Mouse (Mus musculus) adipocyte (in vitro differentiated cells): ENCODE results near the gene Primpol.
A peak's percentile ranks its signal among the peaks of the same experiment; 100 is the strongest.

Experiments
- DNase-seq: peaks from one replicate; pipeline ENCODE4 v3.0.0-alpha.2; 2016; ENCODE audit warnings: low spot score

Gene Primpol

GRCm38 (mm10) chr8:46616879-46617689 is at the start of gene Primpol, which contains the start of gene Casp3:
TSS of gene Primpol (minus strand) at chr8:46617212.
TSS of gene Casp3 (plus strand) at chr8:46617291.
- peak; percentile 96 for DNase-seq

GRCm38 (mm10) chr8:46655919-46656318 is 38.9 kb upstream of the Primpol start:
- DNase-seq = no peak

DNA sequence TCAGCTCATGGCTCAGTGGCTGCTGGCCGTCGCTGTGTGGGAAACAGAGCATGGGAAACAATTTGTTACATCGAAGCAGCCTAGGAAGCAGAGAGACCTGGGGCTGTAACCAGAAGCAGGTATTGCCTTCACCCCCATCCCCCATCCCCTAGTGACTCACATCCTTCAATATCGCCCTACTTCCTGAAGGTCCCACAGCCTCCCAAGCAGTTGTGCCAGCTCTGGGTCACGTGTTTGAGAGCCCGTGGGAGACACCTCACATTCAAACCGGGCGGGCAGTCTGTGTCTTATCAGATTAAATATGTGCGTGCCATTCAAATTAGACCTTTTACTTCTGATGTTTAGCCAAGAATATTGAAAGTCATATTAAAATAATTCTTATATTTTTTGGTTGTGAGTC is 34.9 kb upstream of the Primpol start:
- DNase-seq = no peak

DNA sequence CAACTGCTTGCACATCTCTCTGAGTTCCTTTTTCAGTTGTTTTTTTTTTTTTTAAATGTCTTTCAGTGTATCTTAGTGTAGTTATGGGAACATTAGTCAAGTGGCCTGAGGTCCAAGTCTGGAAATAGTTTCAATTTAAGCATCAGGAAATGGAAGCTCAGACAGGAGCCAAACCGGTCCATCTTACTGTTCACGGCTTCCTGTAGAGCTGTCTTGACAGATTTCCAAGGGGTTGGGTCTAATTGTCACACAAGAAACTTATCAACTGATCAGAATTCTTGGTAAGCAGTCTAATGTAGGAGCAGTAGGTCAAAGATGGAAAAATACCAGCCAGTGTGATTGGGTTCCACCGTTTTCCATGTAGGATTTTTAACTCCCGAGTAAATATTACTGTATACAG is 31.4 kb upstream of the Primpol start:
- no peak for DNase-seq

- no peak for DNase-seq
These were observed 24.3 kb upstream of the Primpol start for GRCm38 (mm10) chr8:46641272-46641671.

DNA sequence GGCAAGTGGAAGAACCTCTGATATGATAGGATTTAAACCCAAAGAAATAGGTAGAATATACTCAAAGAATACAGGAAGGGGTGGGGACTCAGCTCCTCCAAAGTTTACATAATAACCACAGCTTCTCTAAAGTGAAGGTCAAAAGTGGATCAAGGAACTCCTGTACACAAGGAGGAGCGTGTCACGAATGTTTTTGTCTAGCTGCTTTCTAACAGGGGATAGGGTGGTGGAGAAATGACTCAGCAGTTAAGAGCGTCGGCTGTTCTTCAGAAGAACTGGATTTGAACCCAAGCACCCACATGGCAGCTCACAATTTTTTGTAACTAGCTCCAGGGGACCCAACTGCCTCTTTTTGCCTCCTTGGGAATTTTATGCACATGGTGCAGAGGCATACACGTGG is 22.8 kb upstream of the Primpol start:
- peak; percentile 40 for DNase-seq

DNA sequence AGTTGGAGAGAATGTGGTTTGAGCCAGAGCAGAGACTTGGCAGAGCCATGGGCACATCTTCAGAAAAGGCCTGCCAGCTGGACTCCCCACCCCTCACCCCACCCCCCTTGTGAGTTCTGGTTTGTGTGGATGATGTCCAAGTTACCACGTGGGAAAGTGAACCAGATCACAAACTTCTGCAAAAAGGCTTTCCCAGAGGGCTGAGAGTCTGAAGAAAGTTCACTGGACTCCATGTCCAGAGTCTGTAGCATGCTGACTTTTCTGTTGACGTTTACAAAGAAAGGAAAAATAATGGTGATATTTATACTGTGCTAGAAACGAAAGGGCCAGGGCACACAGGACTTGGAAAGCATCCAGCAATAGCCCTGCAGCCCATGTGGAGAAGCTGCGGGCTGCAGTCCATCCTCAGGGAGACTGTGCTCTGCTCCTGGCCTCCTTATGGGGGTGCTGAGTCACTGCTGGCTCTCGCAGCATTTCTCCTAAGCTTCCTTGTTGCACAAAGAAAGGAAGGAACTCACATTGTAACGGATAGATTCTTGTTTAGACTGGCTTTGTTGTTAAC is 22.1 kb upstream of the Primpol start:
- peak; percentile 96 for DNase-seq

DNA sequence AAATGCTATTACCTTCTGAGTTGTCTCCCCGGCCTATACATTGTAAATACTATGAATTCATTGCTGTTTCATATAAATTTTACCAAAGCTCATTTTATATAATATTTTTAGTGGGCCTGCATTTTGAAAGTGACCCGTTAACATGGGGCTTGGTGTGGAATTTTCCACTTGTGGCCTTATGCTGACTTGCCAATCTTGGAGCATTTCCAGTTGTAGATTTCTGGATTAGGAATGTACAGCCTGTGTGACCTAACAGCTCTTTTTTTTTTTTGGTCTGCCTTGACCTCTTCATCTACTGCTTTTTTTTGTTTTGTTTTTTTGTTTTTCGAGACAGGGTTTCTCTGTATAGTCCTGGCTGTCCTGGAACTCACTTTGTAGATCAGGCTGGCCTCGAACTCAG is 13.9 kb upstream of the Primpol start:
- peak; percentile 52 for DNase-seq

GRCm38 (mm10) chr8:46630422-46630821 is 13.4 kb upstream of the Primpol start:
- DNase-seq = no peak

DNA sequence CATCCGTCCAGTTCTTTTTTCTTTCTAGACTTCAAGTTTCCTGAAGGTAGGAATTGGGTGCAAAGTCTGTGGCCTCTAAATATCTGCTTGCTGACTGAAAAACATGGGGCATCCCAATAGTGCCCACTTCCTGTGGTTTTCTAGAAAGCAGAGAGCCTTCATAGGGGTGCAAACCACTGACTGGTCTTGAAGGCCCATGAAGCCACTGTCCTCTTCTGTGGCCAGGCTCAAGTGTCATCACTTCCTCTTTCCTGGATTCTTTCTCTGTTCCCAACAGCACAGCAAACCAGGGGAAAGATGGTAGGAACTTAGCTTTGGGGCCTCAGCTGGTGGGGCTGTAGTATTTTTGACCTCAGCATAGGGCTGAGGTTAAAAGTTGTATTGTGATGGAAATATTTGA is 11.6 kb upstream of the Primpol start:
- no peak for DNase-seq

DNA sequence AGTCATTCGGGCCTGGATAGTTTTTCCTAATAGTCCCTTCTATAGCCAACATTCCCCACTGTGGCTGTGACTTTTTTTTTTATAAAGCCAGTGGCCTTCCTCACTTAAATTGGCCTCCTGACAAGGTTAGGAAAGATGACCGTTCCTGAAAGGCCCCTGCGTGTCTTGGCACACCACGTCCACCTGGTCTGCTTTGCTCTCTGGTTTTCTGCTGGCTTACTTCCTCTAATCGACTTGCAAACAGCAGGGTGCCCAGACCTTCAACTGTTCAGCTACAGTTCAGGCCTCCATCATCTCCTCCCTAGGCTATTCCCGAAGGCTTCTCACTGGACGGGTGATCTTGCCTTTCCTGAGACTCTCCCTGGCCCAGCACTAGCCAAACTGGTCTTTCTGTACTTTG is 10.9 kb upstream of the Primpol start:
- DNase-seq = no peak

- DNase-seq = no peak
These were observed 9.6 kb upstream of the Primpol start for GRCm38 (mm10) chr8:46626642-46627041.

DNA sequence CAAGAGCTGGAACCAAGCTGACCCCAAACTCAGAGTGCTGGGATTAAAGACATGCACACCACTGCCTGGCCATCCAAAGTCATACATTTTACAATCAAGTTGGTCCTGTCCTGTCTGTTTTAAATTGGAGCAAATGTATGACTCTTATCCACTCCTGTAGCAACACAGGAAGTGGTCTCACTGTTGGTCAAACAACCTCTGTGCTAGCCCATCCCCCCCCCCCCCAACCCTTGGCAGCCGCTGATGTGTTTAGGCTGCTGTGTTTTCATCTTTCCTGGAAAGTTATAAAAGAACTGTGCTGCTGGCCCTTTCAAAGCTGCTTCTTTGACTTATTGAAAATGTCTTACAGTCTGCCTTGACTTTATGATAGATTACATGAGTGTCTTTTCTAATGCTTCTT is 8.2 kb upstream of the Primpol start:
- no peak for DNase-seq

DNA sequence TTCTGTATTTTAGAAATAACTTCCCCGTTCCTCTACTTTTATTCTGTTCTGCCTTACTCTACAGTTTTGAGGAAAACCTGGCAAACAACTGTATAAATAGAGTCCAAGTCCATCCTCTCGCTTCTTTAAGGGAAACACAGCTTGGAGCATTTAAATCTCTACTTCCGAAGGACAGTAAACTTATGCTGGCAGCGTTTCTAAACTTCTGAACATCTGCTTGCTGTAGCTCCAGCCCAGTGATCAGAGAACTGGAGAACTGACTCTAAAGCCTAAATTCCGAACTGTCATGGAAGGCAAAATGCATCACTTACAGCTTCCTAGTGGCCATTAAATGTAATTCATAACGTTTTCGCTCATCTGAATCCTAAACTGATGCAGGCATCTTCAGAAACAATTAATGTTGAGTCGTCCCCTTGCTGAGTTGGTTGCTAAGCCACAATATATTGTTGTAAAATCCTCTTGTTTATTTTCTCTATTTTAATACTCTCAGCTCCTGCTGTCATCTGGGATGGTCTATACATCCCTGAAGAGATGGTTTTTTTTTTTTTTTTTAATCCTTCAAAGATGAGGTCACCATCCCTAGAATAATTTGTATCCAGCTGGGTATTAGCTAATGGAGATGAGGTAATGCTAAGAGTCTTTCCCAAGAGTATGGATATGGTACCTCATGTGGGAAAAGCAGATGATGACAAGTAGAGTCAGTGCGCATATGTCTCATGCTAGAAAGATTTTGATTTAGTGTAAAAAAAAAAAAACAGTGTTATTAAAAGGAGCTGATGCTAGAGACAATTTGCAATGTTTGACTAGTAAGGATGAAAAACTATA is 5.6 kb upstream of the Primpol start:
- no peak for DNase-seq

DNA sequence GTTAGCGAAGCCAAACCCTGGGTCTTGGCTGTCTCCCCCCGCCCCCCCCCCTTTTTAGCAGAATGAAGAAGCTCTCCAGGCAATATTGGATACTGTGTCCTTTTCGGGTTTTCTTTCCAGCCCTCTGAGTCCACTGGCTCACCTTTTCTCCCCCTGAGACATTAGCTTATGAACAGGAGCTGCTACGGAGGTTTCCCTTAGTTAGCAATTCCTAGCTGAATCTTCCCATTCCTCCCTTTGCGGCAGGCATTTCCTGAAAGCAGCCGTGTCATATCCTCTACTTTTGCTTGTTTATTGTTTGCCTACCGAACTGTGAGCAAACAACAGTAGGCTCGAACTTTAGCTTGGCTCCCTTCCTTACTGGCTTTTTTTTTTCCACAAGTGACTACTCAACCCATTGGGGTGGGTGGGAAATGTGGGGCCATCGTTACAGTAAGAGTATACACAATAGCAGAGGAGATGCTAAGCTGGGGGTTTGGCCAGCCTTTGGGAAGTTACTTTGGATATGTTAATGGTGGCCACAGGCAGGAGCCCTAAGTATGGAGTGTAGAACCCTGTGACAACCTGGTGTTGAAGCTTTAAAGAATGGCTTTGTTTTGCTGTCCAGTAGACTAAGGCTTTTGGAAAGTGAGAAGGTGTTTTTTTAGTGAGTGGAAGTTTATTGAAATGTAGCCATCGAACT is 1.8 kb upstream of the Primpol start:
- peak; percentile 40 for DNase-seq

DNA sequence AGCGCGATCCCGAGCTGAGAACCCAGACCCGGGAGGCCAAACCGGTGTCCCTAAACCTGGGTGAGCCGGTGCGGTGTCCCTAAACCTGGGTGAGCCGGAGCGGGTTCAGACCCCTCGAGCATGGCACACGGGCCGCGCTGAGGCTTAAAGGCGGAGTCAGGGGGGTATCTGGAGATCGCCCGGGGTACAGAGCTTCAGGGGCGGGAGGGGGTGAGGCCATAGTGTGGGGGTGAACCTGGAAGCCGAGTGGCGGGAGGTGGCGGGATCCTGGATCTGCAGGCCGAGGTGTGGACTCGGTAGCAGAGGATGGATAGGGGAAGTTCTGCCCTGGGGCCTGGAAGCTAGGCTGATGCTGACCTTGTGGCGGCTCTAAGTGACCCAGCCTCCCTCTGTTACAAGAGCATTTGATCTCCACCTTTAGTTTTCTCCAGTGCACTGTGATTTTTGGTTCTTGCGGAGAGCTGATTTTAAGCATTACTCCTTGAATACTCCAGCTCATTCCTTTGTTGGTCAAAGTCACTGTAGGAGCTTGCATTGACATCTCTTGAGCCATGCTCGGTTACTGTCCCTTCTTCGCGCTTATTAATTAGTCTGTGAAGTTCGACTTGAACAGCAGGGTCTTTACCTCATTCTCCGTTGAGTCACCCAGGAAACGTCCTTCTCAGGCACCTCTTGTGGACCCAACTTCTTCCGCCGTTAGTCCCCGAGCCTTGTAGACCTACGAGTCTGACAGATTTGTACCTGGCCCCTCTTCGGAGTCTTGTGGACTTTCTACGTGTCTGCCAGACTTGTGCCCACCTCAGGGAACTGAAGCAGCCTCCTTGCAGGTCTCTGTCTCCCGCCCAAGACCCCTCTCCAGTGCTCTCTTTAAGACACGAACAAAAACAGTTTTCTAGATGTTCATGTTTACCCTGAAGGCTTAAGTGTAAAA is 943 bp upstream of the Primpol start:
- DNase-seq = peak; percentile 33

GRCm38 (mm10) chr8:46615936-46616335 is 1.1 kb downstream of the Primpol start:
- no peak for DNase-seq

- DNase-seq = peak; percentile 62
These were observed 3.6 kb downstream of the Primpol start for GRCm38 (mm10) chr8:46613377-46613776.

- no peak for DNase-seq
These were observed 4.1 kb downstream of the Primpol start for GRCm38 (mm10) chr8:46612913-46613312.

DNA sequence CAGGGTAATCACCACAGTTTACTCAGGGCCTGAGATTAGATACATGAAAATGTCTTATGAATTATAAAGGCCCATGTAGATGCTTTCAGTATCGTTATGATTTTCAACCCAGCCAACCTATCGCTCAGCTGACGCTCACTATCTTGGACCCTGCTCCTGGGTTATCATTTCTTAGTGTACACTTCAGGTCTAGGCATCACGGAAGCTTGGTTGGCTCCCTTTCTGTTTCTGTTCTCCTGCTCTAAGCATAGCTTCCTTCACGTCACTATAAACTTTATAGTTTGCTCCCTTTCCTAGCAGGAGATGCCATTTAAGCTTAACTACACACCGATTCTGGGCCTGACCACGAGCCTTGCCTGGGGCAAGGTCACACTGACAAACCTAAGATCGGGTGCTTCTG is 5.5 kb downstream of the Primpol start:
- no peak for DNase-seq

- DNase-seq = no peak
These were observed 10.1 kb downstream of the Primpol start for GRCm38 (mm10) chr8:46606930-46607329.
